Mouse (Mus musculus): Measurements from ENCODE around the gene Mvp.

DNA sequence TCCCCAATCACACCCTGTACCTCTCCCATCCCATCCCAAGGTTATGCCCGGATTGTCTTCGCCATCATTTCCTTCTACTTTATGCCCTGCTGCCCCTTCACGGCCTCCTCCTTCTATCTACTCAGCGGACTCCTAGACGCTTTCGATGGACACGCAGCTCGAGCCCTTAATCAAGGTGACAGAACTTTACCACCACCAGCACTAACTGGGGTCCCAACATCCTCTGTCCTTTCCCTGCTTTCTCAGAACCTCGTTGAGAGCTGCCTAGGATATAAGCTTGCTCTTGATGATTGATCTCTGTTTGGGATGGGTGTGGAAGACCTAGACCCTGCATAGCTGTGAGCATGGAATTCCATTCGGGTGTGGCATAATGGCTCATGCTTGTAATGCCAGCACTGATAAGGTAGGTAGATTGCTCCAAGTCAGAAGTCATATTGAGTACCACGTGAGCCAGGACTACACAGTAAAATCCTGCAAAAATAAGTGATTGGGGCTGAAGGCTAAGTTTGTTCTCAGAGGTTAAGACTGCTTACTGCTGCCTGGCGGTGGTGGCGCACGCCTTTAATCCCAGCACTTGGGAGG lies 37.5 kb downstream of the Mvp start:
- TF ChIP-seq GATA1 (IDR thresholded peaks at IDR 0.05; ENCODE audit: borderline replicate concordance, low read length) (no peak), FLI1 (IDR thresholded peaks at IDR 0.05; ENCODE audit: low read length) (no peak)
